Mouse (Mus musculus): ENCODE measurements around the gene Pam.
"Not testable (repeated sequence)": the region's sequence is repeated elsewhere in the genome, so short reads cannot be mapped to it uniquely, and the experiment has no call there.

Pam gene

DNA sequence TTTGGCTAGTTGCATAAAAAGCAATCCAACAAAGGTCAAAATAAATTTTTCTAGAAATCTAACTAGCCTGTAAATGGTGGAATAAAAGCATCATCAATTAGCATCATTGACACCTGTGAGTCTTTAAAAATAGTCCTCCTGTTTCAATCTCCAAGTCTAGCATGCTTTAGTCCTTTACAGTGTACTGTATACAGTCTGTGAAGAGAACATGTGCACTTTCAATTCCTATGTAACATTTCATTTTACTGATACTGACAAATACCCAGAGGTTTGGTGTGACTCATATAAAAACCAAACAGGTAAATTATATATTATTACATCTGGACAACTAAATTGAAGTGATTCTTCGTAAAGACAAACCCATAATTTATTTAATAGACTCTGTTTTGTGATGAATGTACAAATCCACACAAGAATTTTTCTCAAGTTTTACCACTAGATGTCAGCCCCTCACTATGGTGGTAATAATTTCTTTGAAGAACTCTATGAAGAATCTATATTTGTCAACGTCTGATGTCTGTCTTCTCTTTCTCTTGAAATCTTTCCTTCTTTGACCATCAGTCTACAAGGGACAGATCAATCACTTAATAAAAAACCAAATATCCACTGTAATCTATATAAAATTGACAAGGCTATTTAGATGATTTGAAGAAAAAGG lies 286.1 kb downstream of the Pam start:
- DNase-seq, result no peak

DNA sequence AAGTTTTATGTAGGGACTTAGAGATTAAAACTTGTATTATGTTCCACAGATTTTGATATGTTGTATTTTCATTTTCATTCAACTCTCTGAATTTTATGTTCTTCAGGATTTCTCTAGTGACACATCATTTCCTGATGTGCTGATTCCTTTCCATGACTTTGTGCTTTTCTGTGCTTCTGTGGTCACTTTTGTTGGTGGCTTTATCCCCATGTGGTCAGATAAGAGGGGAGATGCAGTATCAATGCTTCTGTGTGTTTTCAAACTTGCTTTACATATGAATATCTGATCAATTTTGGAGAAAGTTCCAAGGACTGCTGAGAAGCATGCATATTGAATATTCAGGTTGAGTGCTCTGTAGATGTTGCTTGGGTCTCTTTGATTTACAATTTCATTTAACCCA lies 290.9 kb downstream of the Pam start:
- no peak for DNase-seq

DNA sequence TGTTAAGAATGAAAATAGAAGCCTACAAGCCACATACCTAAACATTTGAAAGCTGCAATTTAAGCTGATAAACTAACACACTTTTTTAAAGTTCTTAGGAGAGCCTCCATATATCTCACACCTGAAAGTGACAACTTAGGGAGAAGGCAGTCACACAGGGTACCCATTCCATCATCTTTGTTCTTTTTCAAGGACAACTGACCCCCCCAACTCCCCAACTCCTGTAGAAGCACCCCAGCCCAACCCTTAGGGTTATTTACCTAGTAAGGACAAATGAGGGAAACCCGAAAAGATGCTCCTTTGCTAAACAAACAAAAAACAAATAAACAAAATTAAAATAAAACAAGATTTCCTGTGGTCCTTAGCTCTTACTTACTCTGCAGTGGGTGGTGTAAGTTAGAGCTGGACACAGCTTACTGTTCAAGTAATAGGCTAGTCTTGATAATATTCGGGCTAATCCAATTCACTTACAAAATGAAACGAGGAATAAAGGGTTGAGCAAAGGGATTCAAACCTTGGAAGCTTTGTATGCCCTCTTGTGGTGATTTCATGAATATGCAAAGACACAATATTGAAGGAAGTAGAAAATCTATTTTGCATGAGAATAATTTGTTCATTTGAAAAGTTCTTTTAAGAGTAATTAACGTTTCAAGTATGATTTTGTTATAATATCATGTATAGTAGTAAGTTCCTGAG lies 293.1 kb downstream of the Pam start:
- no peak for DNase-seq

DNA sequence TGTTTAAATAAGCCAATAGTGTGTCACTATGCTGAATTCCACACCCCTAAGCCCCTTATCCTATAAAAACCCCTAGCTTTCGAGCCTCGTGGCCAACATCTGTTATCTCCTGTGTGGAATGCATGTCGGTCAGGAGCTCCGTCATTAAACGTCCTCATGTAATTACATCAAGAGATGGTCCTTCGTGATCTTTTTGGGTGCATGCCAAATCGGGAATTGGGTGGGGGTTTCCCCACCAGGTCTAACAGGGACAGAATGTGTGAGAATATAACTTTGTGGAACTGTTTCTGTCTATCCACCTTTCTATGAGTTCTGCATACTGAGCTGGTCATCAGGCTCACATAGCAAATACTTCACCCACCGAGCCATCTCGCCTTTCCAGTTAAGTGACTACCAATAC lies 299.5 kb downstream of the Pam start:
- DNase-seq, result no peak

DNA sequence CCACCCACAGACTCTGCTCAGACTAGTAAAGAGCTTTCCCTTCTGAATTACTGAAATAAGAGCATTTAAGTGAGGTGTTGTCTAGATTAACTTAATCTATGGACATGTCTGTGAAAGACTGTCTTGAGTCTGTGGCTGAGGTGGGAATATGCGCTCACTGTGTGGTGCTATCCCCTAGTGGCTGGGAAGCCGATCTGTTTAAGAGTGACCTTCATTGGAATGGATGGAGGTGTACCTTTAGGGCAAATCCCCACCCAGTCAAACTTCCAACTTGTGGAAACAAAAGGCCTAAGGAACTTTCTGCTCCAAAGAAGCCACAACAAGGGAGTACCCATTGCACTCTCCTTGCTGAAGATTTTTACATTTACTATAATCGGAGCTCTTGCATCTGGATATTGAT lies 301.3 kb downstream of the Pam start:
- no peak for DNase-seq

DNA sequence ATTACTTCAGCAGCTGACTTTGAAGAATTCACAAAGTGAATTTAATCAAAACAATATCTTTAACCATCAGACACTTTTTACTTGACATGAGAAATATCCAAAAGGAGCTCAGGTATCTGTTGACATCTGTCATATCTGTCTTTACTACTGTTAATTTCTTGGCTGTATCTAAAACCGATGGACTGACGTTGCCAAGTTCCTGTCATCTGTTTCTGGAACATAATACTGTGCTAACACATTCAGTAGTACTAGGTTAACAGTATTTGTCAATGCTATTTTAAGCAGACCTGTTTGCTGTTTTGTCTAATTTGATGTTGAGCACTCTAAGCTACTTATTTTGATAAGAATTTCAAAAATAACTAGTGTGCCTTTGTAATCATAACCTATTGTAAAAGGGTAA lies 307.0 kb downstream of the Pam start:
- no peak for DNase-seq

DNA sequence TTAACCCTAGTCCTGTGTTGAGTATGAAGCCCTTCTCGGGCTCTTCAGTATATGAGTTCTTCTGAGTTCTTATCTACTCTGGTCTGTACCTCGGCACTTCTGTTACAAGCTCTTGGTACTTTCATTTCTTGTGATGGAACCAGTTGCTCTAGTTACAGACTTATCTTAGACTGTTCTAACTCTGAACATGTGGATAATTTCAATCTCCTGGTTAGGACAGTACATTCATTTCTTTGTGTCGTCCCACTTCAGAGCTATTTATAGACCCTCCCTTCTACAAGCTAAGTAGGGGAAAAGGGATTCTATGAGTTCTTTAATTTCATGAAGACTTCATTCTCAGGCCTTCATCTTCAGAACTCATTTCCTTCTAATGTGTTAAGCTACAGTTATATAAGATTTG lies 307.8 kb downstream of the Pam start:
- no peak for DNase-seq

DNA sequence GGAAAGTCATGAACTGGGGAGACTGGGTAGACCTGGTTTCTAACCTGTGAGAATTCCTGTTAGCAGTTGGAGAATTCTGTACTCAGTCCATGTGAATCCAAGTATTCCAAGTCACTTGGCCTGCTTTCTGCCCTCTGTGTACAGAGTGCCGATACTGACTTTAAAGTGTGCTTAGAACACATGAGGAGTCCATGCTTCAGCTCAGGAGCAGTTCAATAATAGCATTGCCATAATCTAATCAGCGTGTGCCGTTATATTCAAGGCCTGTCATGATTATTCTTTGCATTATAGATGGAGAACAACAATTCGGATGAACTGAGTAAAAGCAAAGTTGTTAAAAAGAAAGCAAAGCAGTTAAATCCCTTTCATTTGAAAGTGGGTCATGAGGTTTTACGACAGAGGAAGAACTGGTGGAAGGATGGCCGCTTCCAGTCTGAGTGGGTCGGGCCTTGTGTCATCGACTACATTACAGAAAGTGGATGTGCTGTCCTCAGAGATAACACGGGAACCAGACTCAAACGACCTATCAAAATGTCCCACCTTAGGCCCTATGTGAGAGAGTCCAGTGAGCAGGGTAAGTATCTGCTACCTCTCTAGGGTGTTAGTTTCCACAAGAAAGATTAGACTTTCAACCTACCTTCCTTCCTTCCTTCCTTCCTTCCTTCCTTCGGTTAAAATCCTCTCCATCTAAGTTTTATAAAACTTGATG lies 309.6 kb downstream of the Pam start:
- no peak for DNase-seq

DNA sequence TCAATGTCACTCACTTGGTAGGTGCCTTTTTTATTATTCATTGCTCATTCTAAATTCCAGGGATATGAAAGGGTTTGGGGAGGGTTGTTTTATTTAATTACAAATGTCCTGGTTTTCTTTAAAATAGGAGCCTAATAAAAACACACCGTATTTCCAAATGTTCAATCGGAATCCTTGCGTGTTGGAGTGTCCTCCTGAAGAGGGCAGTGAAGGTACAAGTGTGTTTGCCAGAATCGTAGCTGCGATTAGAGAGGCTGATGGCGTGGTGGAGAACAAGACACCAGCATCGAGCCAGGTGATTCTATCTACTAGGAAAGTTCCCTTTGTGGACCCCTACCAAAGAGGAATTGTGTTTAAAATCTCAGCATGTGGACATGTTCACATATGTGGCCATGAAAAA lies 310.5 kb downstream of the Pam start:
- DNase-seq, result no peak

DNA sequence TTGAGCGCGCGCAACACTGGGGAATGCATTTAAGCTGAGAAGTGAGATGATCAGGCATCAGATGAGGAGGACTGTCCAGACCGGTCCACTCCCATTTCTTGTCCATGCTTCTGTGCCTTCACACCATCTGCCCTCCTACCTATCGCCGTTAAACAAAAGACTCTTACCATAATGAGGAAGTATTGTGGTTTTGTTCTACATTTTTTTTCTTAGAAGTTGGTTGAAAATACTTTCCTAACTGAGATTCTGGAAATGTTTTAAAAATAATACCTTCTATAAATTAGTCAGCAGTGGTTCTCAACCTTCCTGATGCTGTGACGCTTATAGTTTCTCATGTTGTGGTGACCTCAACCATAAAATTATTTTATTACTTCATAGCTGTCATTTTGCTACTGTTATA lies 313.8 kb downstream of the Pam start:
- DNase-seq, result no peak

DNA sequence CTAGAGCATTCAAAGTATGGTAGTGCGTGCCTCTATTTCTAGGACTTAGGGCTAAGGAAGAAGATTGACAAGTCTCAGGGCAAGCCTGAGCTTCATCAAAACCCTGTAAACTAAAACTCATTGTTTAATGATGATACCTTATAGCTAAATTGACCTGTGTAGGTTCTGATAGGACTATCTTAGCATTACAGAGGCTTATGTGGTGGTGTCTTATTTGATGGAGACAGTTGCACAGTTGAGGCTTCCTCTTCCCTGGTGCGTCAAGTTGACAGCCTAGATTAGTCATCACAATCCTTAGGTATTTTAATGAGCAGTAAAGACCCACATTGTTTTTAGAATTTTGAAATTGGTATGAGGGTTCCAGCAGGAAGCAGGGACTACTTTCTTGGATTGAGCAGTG lies 321.5 kb downstream of the Pam start:
- no peak for DNase-seq

DNA sequence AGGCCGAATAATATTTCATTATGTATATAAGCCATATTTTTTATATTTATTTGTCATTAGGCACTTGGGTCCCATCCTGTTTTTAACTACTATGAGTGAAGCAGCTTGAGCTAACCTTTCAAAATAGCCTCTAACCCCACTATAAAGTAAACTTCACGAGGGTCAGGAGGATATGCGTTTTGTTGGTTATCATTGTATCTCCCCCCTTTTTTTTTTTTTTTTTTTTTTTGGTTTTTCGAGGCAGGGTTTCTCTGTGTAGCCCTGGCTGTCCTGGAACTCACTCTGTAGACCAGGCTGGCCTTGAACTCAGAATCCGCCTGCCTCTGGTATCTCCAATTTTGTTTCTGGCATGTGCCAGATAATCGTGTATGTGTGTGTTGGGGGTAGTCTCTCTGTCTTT lies 322.1 kb downstream of the Pam start:
- no peak for DNase-seq

DNA sequence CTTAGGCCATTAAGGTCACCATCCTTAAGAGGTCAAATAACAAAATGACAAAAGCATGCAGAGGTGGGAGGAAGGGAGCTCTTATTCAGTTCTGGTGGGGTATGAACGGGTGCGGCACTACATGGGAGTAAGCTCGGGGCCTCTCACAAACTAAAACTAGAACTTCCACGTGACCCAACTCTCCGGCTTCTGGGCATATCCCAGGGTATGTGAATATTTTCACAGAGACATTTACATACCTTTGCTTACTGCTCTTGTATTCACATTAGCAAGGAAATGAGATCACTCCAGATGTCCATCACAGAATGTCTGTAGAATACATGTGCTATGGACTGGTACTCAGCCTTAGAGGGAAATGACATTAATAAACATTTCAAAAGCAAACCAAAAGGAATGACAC lies 323.7 kb downstream of the Pam start:
- no peak for DNase-seq

DNA sequence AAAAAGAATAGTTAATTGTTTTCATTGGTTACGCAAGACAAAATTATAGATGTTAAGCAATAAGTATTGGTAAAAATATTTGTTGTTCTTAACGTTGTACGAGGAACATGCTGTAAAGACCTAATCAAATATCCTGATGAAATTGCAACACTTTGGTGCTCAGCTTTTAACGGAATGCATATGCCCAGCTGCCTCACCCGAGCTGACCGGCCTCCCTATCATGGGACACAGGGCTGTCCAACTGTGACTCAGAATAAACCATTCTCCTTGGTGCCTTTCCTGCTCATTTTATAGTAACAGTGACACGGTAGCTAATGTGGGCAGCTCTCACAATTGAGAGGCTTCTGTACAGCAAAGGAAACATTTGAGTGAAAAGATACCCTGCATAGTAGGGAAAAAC lies 324.3 kb downstream of the Pam start:
- no peak for DNase-seq

DNA sequence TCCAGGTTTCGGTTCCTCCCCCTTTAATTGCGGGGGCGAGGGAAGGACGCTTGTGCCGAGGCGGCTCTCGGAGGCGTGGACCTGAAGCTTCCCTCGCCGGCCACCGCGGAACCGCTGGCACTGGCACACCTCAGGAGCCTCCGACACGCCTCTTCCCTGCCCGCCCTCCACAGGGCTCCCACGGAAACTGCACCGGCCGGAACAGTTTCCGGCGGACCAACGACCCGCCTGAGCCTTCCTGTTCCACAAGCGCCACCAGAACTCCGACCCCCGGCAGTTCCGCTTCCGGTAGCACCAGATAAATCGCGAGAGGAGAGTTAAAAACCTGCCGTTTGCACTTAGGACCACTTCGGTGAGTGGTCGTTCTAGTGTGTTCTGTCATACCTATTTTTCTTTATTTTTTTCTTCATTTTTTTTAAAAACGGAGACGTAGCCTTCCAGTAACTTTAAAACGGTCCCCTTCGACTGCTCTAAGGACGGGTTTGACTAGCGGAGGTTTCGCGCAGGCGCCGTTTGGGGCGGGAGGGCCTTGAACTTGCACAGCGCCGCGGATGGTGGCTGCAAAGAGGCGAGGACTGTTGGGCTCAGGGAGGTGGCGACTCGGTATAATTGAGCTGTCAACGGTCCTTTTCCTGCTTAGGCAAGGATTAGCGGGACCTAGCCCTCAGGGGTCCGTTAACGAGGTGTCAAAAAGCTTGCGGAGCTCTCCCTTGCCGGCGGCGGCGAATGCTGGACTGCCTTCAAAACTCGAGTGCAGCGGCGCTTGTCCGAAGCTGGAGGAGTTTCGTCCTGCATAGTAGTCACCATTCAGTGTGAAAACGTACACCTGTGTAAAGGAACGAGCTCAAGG lies 325.3 kb downstream of the Pam start, which contains the start of the genes Gin1 and Ppip5k2:
Gin1 (plus strand) TSS at position 269 of the 850 bp plus-strand sequence.
Ppip5k2 (minus strand) TSS at position 508 of the 850 bp plus-strand sequence.
- DNase-seq, result peak; percentile 95

DNA sequence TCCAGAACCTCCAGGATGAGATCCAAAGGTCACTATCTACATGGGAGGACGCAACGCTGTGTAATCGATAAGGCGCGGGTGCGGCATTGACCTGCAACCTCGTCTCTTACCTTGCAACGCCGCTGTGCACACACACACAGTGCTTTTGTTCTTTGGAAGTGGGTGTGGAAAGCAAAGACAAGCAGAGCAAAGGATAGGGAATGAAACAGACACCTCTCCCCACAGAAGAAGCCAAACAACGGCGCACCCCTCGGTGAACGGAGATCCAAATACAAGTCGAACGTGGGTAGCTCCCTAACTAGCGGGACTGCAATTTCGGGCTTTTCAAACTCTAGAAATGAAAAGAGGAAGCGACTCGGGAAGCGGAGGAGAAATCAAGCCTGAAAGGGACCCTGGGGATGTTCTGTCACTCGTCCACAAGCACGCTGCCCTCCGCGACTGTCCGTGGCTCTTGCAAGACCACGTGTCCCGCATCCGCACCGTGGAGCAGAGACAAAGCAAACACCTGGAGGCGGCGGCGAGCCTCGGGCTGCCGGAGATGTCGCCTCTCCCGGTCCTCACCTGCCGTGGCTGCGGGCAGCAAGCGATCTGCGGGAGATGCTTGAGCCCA lies 326.0 kb downstream of the Pam start:
- DNase-seq, result peak; percentile 50

DNA sequence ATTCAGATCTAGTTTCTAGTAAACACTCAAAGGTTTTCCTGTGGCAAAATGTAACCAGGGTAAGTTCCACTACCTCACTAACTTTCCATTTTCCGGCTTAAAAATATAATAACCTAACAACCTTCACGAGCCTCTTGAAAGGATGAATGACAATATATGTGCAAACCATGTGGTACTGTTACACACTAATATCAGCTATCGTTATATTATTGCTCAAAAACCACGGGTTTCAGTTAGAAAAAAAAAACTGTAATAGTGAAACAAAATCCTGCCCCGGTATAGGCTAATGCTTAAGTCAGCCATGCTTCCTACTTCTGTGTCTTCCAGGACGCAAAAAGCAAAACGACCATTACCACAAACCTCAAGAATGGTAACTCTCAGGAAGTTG lies 326.5 kb downstream of the Pam start:
- no peak for DNase-seq

DNA sequence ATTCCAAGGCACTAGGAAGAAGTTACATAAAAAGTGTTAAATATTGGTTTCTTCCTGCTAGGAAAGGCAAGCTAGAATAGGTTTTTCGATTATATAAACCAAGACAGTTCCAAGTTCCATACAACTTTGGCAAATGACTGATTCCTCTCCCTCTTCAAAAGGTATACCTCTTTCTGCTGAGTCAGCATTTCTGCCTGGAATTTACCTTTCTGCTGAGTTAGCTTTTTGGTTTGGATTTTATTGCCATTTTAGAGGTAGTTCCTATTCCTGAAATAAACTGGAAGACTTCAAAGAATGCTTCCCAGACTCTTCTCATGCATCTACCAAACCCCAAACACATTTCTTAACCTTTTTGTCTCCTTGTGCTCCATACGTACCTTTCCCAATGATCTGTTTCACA lies 327.4 kb downstream of the Pam start:
- DNase-seq, result no peak

DNA sequence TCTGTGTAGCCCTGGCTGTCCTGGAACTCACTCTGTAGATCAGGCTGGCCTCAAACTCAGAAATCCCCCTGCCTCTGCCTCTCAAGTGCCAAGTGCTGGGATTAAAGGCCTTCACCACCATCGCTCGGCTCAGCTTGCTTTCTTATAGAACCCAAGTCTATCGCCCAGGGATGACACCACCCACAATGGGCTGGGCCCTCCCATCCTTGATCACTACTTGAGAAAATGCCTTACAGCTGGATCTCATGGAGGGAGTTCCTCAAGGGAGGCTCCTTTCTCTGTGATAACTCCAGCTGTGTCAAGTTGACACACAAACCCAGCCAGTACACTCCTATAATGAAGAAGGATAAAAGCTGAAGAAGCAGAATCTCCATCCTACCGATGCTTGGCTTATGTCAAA lies 329.7 kb downstream of the Pam start:
- DNase-seq, result not testable (repeated sequence)

DNA sequence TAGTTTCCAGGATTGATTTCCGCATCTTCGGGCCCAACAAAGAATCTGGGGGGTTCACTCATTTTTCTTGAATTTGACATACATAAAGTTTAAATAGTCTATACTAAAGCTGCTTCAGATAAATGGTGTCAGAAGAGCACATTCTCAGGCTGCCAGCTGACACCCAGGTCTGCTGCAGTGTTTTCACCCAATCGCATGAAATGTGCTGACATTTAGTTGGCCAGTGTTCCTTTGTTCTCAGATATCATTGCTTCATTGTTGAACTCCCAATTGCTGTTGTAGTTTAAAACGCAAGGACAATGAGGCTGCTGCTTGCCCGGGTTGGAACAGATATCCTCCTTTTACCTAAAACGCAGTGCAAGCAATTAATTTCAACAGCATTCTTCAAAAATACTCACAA lies 334.0 kb downstream of the Pam start:
- DNase-seq, result no peak

DNA sequence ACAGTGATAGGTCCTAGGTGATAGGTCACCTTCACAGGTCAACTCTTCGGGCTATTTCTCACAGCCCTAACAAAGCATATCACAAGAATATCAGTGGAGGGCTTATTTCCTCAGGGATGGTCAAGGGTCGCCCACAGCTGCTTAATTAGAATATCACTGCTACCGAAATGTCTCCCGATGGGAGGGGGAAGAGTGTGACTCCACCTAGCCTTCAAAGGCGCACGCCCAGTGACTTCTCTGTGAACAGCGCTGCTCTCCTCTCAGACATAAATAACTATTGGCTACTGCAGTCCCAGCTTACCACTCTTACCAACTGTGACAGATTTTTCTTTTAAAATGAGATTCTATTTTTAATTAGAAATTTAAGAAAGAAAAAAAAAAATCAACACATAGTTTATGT lies 334.8 kb downstream of the Pam start:
- no peak for DNase-seq

DNA sequence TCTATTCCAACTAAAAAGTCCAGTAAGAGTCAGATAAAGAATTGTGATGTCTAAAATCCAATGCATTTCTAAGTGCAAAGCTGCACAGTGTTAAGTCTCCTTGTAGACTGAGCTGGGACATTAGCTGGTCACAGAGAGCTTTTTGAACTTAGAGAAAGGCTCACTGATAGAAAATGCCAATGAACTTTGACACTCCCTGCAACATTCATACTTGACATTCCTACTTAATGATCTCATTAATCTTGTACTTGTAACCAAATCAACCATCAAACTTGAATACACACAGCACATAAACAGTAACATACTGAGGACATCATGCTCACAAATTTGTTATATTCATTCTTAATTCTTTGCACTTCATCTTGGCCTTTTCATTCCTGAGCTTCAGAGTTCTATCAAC lies 335.6 kb downstream of the Pam start:
- DNase-seq, result no peak

DNA sequence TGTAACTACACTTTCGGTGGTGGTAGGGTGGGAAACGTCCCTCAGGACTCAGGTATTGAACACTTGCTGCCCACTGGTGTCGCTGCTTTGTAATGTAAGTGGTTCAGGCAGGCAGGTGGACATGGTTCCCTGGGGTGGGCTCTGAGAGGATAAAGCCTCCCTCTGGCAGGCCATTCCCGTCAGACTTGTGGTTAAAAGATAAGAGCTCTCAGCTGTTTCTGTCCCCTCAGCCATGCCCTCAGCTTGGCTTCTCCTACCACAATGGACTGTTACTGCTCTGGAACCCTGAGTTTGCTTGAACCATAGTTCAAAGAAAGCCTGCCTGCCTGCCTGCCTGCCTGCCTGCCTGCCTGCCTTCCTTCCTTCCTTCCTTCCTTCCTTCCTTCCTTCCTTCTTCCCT lies 341.1 kb downstream of the Pam start:
- DNase-seq, result no peak
